Mouse (Mus musculus): Measurements from ENCODE around the gene Rab14.

The Rab14 gene

GRCm38 (mm10) chr2:35199971-35200897 lies 686 bp downstream of the Rab14 start:
- peak; percentile 59 for DNase-seq (ENCODE audit: low spot score)

- DNase-seq (ENCODE audit: low spot score) = no peak
Measured at GRCm38 (mm10) chr2:35199541-35199940, 1.4 kb downstream of the Rab14 start.

- DNase-seq (ENCODE audit: low spot score) = peak; percentile 48
Measured at GRCm38 (mm10) chr2:35195626-35196544, 5.0 kb downstream of the Rab14 start.

GRCm38 (mm10) chr2:35193976-35194375 lies 6.9 kb downstream of the Rab14 start:
- no peak for DNase-seq (ENCODE audit: low spot score)

- DNase-seq (ENCODE audit: low spot score) = no peak
Measured at GRCm38 (mm10) chr2:35188929-35189328, 12.0 kb downstream of the Rab14 start.

DNA sequence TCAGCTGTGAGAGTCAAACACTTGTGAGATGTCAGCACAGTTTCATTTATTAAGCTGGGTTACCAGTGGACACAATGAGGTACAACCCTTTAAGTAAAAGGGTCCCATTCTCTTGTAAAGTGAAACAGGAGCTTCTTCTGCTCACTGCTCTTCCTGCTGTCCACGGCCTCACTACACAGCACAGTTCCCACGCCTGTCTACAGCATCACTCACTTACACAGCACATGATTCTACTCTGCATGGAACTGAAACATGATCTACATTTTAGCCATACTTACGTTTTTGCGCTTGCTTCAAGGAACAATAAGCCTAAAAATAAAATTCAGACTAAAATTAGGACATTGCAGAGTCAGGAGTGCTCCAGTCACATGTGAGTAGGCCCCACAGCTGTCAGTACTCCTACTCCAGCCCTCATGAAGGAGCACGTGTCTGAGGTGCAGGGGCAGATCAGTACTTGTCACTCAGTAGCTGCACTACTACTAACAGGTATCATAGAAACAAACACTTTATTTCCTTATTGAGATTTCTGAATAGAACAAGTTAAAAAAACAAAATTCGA lies 17.7 kb downstream of the Rab14 start:
- DNase-seq (ENCODE audit: low spot score) = no peak

GRCm38 (mm10) chr2:35178153-35178552 lies 22.8 kb downstream of the Rab14 start:
- no peak for DNase-seq (ENCODE audit: low spot score)

- no peak for DNase-seq (ENCODE audit: low spot score)
Measured at GRCm38 (mm10) chr2:35175281-35176065, 25.4 kb downstream of the Rab14 start.

DNA sequence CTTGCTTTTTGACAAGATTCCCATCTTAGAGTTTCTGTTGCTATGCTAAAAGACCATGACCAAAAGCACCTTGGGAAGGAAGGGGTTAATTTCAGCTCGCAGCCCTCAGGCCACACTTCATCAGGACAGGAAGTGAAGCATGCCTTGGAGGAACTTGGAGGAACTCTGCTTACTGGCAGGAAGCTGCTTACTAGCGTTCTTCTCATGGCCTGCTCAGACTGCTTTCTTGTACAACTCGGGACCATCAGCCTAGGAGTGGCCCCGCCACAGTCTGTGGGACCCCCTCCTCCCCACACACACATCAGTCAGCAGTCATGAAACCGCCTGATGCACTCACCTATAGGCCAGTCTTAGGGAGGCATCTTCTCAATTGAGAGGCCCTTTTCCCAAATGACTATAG lies 26.8 kb downstream of the Rab14 start:
- DNase-seq (ENCODE audit: low spot score) = no peak

GRCm38 (mm10) chr2:35173666-35174065 lies 27.3 kb downstream of the Rab14 start:
- no peak for DNase-seq (ENCODE audit: low spot score)

- DNase-seq (ENCODE audit: low spot score) = no peak
Measured at GRCm38 (mm10) chr2:35172246-35172645, 28.7 kb downstream of the Rab14 start.

DNA sequence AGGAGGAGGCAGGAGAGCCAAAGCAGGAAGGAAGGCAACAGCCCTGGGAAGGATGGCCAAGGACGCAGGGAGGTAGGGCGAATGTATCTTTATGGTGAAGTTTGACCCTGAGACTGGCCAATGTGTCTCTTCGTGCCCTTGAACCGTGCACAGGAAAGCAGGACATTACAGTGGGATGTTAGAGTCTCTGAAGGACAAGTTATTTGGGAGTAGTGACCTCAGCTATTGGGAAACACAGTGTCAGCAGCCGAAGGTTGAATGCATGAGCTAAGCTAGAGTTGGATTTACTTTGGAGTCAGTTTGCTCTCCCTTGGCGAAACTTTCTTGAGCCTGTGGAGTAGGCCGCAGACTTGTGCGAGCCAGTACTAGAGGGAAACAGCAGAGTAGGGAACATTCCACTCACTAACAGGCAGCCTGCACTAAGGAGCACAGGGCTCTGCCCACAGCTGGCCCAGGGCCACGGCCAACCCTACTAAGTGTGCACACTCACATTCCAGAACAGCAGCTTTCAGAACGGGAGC lies 29.5 kb downstream of the Rab14 start:
- DNase-seq (ENCODE audit: low spot score) = peak; percentile 41

DNA sequence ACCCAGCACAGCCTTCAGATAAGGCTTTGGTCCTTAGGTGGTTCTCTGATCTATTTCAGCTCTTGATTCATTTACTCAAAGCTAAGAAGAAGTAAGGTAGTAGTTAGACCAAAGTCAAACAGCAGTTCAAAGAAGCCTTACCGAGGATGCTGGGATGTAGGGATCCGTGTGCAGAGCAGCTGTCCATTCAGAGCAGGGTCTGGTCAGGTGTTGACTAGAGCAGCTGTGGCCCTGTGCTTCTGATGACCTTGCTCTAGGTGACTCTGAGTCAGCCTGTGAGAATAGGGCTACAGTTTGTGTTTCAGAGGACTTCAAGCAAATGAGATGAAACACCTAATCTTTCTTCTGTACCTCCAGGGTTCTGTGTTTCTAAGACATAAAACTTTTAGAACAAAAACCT lies 31.5 kb downstream of the Rab14 start:
- no peak for DNase-seq (ENCODE audit: low spot score)

DNA sequence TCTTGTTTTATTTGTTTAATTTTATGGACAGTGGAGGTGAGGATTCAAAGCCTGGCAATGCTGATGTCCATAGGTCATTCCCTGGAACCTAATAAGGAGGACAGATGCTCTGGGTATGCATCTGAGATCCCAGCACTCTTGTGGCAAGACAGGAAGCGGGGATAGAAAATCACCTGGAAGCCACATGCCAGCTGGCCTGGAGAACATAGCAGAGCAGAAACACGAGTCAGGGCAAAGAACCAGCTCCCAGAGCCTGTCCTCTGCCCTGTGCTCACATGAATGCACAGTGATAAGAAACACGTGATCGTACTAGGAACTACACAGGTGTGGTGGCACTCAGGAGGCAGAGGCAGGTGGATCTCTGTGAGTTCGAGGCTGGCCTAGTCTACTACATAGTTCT lies 34.1 kb downstream of the Rab14 start:
- no peak for DNase-seq (ENCODE audit: low spot score)

- no peak for DNase-seq (ENCODE audit: low spot score)
Measured at GRCm38 (mm10) chr2:35165416-35165815, 35.5 kb downstream of the Rab14 start.

DNA sequence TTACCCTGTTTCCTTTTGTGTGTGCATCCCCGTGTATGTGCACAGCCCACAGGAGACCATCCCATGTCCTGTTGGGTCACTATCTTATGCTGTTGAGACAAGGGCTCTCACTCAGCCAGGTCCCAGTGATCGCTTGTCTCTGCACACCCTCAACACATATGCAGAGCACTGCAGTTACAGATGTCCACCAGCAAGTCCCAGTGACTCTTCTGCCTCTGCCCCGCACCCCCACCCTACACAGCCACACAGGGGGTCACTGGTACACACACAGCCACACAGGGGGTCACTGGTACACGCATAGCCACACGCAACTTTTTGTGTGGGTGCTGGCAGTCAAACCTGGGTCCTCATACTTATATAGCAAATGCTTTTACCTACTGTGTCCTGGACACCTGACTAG lies 37.5 kb downstream of the Rab14 start:
- DNase-seq (ENCODE audit: low spot score) = no peak

DNA sequence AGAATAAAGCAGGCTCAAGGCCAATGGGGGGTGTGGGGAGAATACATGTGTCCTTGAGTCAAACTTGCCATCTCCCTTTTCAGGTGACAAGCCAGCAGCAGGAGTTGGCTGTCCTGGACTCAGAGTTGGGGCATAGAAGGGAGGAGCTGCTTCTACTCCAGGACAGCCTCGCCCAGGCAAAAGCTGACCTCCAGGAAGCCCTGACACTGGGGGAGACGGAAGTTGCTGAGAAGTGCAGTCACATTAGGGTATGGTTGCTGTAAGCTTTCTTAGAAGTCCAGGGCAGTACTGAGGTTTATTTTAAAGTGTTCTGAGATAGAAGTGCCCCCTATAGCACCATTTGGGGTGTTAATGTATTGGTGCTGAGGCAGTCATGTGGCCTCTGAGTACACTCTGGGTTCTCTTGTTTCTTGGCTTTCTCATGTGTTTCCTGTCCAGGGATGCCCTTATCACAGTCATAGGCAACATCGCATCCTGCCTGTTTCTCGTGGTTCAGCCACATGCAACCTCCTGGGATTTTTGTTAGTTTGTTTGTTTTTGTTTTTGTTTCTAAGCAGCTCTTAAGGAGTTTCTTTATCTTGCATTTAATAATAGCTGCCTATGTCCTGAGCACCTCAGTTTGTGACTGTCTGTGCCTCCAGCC lies 39.0 kb downstream of the Rab14 start:
- DNase-seq (ENCODE audit: low spot score) = no peak

DNA sequence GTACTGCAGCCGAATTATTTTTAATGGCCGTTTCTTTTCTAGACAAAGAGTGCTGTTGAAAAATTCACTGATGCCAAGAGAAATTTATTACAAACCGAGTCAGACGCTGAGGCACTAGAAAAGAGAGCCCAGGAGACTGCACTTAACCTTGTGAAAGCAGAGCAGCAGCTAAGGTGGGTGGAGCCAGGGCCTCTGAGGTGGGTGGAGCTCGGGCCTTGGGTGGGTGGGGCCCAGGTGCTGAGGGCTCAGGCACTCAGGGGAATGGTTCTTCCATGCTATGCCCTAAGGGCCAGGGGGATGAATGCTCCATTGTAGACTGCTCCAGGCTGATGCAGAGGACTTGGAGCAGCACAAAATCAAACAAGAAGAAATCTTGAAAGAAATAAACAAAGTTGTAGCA lies 40.7 kb downstream of the Rab14 start:
- DNase-seq (ENCODE audit: low spot score) = no peak

DNA sequence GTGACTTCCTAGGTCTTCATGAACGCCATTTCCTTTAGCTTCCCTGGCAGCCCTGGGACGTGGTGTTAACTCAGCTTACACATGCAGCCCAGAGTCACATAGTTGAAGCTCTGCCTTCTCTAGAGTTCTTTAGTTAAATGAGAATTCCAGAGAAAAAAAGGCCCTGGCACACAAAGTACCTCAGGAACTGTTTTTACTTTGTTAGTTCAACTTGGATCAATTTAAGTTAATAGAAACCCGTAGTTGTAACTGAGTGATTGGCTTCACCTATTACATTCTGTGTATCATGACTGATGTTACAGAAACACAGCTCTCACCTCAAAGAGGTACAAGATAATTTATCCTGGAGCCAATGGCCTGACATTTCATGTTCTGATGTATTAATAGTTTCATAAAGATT lies 42.6 kb downstream of the Rab14 start:
- DNase-seq (ENCODE audit: low spot score) = no peak

DNA sequence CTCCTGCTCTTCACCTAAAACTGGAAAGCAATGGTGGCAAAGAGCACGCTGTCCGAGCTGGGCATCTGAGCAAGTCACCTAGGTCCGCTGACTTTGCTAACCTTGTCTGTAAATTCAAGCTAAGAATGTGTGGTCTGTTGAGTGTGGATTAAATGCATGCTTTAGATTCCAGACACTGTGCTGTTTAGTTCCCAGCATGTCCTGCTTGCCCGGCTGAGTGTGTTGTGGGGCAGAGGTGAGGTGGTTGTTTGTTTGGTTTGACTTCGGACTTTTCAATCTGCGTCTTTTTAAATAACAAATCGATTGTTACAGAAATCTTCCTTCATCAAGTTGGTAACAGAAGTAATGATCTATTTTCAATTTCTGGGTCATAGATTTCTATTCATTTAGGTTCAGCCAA lies 43.1 kb downstream of the Rab14 start:
- DNase-seq (ENCODE audit: low spot score) = no peak

DNA sequence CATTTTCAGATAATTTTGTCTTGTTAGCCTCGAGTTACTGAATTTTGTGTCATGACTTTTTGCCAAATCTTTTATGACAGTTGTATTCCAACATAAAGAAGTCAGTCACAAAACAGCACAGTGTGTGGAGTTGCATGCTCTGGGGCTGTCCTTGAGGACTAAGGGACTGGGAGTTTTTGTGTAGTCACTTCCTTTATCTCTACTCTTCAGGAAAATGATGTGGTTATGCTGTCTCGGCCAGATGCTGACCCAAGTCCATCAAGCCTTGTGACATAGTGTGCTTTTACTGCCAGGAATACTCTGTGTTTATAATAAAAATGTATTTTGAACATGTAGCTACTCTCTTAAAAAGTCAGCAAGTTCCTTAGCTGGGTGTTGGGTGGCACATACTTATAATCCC lies 43.9 kb downstream of the Rab14 start:
- DNase-seq (ENCODE audit: low spot score) = no peak
